Mouse (Mus musculus): ENCODE results near the gene Scd3.

DNA sequence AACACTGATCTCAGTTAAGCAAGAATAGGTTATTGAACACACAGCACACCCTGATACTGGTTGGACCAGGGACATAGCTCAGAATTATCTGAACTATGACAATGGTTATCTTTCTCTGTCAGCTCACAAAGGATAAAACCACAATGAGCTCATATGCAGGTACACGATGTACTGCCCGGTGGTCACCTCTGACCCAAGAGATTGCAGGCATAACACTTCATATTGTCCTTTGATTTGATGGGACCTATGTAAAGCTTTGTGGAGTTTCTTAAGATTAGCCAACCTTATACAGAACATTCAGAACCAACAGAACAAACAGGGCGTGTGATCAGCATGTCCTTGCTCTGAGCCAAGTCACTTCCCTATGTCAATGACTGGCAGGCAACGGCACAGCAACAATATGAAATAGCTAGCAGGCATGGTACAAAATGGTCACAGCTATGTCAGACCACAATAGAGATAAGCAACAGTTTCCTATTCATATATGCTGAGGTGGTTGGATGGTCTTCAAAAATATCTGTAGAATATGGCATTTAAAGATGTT is 28.6 kb downstream of the Scd3 start:
- TF ChIP-seq POLR2A (IDR thresholded peaks at IDR 0.05; ENCODE audit: borderline replicate concordance, extremely low read depth, insufficient read depth, insufficient read length, poor library complexity, severe bottlenecking) (no peak), CTCF (IDR thresholded peaks at IDR 0.05; ENCODE audit: borderline replicate concordance, extremely low read depth, insufficient read depth, insufficient read length) (no peak)
